Mouse (Mus musculus): Measurements from ENCODE around the gene Tbxa2r. TPM values are rescaled to one million over a fixed set of nuclear protein-coding genes. Genes with fewer than 3 reads are reported as not detected.

Gene Tbxa2r
- polyA plus RNA-seq, 2 experiments = 1.9 to 2.4 TPM

- H3K27ac ChIP-seq = no peak overlapping the region
- H3K4me2 ChIP-seq (ENCODE audit: low read depth) = no peak overlapping the region
- no peak for TF ChIP-seq EP300 (IDR thresholded peaks at IDR 0.05; ENCODE audit: low read depth)
- TF ChIP-seq CTCF (IDR thresholded peaks at IDR 0.05; ENCODE audit: low read depth) = no peak
- no peaks in the 10 kb centered on the region for H3K27me3 ChIP-seq (ENCODE audit: control insufficient read depth, insufficient read depth, low read length)
- H3K4me3 ChIP-seq (ENCODE audit: insufficient read depth in 1 of 2, low read depth in 2 of 2, low read length in 2 of 2) = no peak overlapping the region
- no peaks in the 10 kb centered on the region for H3K9me3 ChIP-seq (ENCODE audit: control insufficient read depth, low read length)
- DNase-seq (ENCODE audit: low read depth in 3 of 3, low spot score in 3 of 3) (no peak), ATAC-seq (ENCODE audit: insufficient read depth) (no peak)
- H3K36me3 ChIP-seq (replicated peaks; ENCODE audit: control insufficient read depth, insufficient read depth, low read depth) = peaks cover 13% of the 10 kb centered on the region
- H3K9ac ChIP-seq (replicated peaks) = no peak overlapping the region
- WGBS (ENCODE audit: insufficient replicate concordance) = 80% methylated on average over 21 of the region's 21 CpGs
- H3K4me1 ChIP-seq (replicated peaks; ENCODE audit: control insufficient read depth in 2 of 2, insufficient read depth in 2 of 2, low read length in 1 of 2) = peaks cover 18 to 21% of the 10 kb centered on the region in 2 experiments
Measured at GRCm38 (mm10) chr10:81306837-81307682, 21.5 kb upstream of the Tbxa2r start.

DNA sequence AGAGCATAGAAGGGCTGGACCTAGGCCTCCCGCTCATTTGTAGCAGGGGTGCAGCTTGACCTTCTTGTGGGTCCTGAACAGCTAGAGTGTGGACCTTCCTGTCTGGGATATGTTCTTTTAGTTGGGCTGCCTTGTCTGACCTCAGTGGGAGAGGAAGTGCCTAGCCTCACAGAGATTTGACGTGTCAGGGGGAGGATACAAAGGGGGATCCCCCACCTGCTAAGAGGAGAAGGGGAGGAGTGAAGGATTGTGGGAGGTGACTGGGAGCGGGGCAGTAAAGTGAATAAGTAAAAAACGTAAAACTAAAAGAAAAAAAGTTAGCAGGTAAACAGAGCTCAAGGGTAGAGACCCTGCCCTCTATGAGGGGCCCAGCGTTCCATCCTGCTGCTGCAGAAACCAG is 19.0 kb upstream of the Tbxa2r start:
- Histone ChIP-seq H3K9me3 (ENCODE audit: control insufficient read depth, low read length) (no peaks in the 10 kb centered on the region), H3K4me2 (ENCODE audit: low read depth) (no peak overlapping the region), H3K4me1 (replicated peaks; ENCODE audit: control insufficient read depth in 2 of 2, insufficient read depth in 2 of 2, low read length in 1 of 2) (no peaks in the 10 kb centered on the region), H3K36me3 (replicated peaks; ENCODE audit: control insufficient read depth, insufficient read depth, low read depth) (peaks cover 19% of the 10 kb centered on the region), H3K27ac (no peak overlapping the region), H3K9ac (replicated peaks) (no peak overlapping the region), H3K27me3 (ENCODE audit: control insufficient read depth, insufficient read depth, low read length) (no peaks in the 10 kb centered on the region), H3K4me3 (ENCODE audit: insufficient read depth in 1 of 2, low read depth in 2 of 2, low read length in 2 of 2) (no peak overlapping the region)
- no peak for ATAC-seq (ENCODE audit: insufficient read depth)
- DNase-seq (ENCODE audit: low read depth in 3 of 3, low spot score in 3 of 3) = no peak
- TF ChIP-seq CTCF (IDR thresholded peaks at IDR 0.05; ENCODE audit: low read depth) = no peak
- no peak for TF ChIP-seq EP300 (IDR thresholded peaks at IDR 0.05; ENCODE audit: low read depth)
- WGBS (ENCODE audit: insufficient replicate concordance) = 81% methylated on average over 5 of the region's 5 CpGs

DNA sequence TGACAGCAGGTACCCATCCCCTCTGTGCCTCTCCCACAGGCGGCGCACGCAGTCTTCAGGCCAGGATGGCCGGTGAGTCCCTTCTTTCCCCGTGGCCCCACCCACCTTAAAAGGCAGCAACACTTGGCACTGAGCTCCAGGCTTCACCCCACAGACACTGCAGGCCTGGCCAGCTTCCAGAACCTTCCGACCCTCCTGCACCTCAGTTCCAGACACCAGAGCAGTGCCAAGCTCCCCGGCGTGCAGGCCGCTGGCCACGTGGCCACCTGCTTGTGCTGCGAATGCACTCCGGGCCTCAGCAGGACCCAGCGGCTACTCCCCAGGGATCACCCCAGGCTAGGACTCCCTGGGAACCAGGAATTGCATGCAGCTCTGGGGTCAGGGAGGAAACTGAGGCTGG is 14.9 kb upstream of the Tbxa2r start:
- Histone ChIP-seq H3K4me3 (ENCODE audit: insufficient read depth in 1 of 2, low read depth in 2 of 2, low read length in 2 of 2) (no peak overlapping the region), H3K9me3 (ENCODE audit: control insufficient read depth, low read length) (no peaks in the 10 kb centered on the region), H3K36me3 (replicated peaks; ENCODE audit: control insufficient read depth, insufficient read depth, low read depth) (peaks cover 13% of the 10 kb centered on the region), H3K4me1 (replicated peaks; ENCODE audit: control insufficient read depth in 2 of 2, insufficient read depth in 2 of 2, low read length in 1 of 2) (peaks cover 1 to 4% of the 10 kb centered on the region in 2 experiments; a peak in 2 of 4 replicates), H3K27ac (no peak overlapping the region), H3K27me3 (ENCODE audit: control insufficient read depth, insufficient read depth, low read length) (no peaks in the 10 kb centered on the region), H3K9ac (replicated peaks) (no peak overlapping the region), H3K4me2 (ENCODE audit: low read depth) (no peak overlapping the region)
- no peak for ATAC-seq (ENCODE audit: insufficient read depth)
- TF ChIP-seq EP300 (IDR thresholded peaks at IDR 0.05; ENCODE audit: low read depth) (no peak), CTCF (IDR thresholded peaks at IDR 0.05; ENCODE audit: low read depth) (no peak)
- WGBS (ENCODE audit: insufficient replicate concordance) = 83% methylated on average over 13 of the region's 13 CpGs
- no peak for DNase-seq (ENCODE audit: low read depth in 3 of 3, low spot score in 3 of 3)

GRCm38 (mm10) chr10:81314201-81314600 is 14.3 kb upstream of the Tbxa2r start:
- no peak overlapping the region for H3K4me3 ChIP-seq (ENCODE audit: insufficient read depth in 1 of 2, low read depth in 2 of 2, low read length in 2 of 2)
- WGBS (ENCODE audit: insufficient replicate concordance) = 72% methylated on average over 7 of the region's 7 CpGs
- peaks cover 13% of the 10 kb centered on the region for H3K36me3 ChIP-seq (replicated peaks; ENCODE audit: control insufficient read depth, insufficient read depth, low read depth)
- no peaks in the 10 kb centered on the region for H3K27me3 ChIP-seq (ENCODE audit: control insufficient read depth, insufficient read depth, low read length)
- H3K4me1 ChIP-seq (replicated peaks; ENCODE audit: control insufficient read depth in 2 of 2, insufficient read depth in 2 of 2, low read length in 1 of 2) = peaks cover 1 to 5% of the 10 kb centered on the region in 2 experiments; a peak in 3 of 4 replicates
- H3K4me2 ChIP-seq (ENCODE audit: low read depth) = no peak overlapping the region
- DNase-seq (ENCODE audit: low read depth in 3 of 3, low spot score in 3 of 3) = no peak
- no peaks in the 10 kb centered on the region for H3K9me3 ChIP-seq (ENCODE audit: control insufficient read depth, low read length)
- no peak overlapping the region for H3K27ac ChIP-seq
- no peak overlapping the region for H3K9ac ChIP-seq (replicated peaks)
- ATAC-seq (ENCODE audit: insufficient read depth) = no peak
- TF ChIP-seq CTCF (IDR thresholded peaks at IDR 0.05; ENCODE audit: low read depth) = no peak
- no peak for TF ChIP-seq EP300 (IDR thresholded peaks at IDR 0.05; ENCODE audit: low read depth)

DNA sequence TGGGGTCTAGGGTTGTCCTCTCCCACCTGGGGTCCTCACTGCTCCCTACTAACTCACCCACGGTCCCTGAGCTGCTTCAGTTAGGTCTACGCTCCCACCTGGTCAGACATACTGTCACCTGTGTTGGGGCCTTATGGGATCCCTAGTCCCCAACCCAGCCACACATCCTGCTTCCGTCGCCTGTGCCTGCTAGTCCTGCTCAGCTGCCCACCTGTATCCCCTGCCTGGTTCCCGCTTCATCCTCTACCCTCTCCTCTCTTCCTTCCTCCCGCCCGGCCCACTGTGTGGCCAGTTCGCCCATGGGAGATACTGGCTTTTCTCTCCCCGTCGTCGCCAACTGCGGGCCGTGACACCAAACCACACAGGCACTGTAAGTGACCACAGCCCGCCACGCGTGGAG is 12.9 kb upstream of the Tbxa2r start:
- WGBS (ENCODE audit: insufficient replicate concordance) = 84% methylated on average over 16 of the region's 16 CpGs
- no peak overlapping the region for H3K4me2 ChIP-seq (ENCODE audit: low read depth)
- peaks cover 10% of the 10 kb centered on the region for H3K36me3 ChIP-seq (replicated peaks; ENCODE audit: control insufficient read depth, insufficient read depth, low read depth)
- no peaks in the 10 kb centered on the region for H3K9me3 ChIP-seq (ENCODE audit: control insufficient read depth, low read length)
- no peak for DNase-seq (ENCODE audit: low read depth in 3 of 3, low spot score in 3 of 3)
- H3K27ac ChIP-seq = no peak overlapping the region
- no peak for TF ChIP-seq CTCF (IDR thresholded peaks at IDR 0.05; ENCODE audit: low read depth)
- no peak for TF ChIP-seq EP300 (IDR thresholded peaks at IDR 0.05; ENCODE audit: low read depth)
- no peak overlapping the region for H3K4me3 ChIP-seq (ENCODE audit: insufficient read depth in 1 of 2, low read depth in 2 of 2, low read length in 2 of 2)
- no peak for ATAC-seq (ENCODE audit: insufficient read depth)
- no peaks in the 10 kb centered on the region for H3K27me3 ChIP-seq (ENCODE audit: control insufficient read depth, insufficient read depth, low read length)
- H3K4me1 ChIP-seq (replicated peaks; ENCODE audit: control insufficient read depth in 2 of 2, insufficient read depth in 2 of 2, low read length in 1 of 2) = peaks cover 10 to 11% of the 10 kb centered on the region in 2 experiments
- H3K9ac ChIP-seq (replicated peaks) = no peak overlapping the region
